Mouse (Mus musculus) hindbrain, embryonic 16.5 days (tissue): ENCODE measurements at regions not wholly inside any gene's neighbourhood (a gene's known extent, or its start where the extent isn't known, plus 50 kb on each side); places are given as distances from the start of the nearest gene placed in this dataset.

Experiments used
- ATAC-seq: fragments of 200-750 bp; cut with Nextera tagmentation; 2 replicates; pipeline ENCODE4 v1.8.0; 2017; ENCODE audit warnings: moderate TSS enrichment, moderate library complexity
- H3K27ac ChIP-seq: fragments of 300-500 bp; sonication (generic); 2 replicates; pipeline ENCODE4 v1.5.1; 2014; ENCODE audit warnings: low read depth, mild to moderate bottlenecking, control low read depth, low read length, moderate library complexity
- H3K27me3 ChIP-seq: fragments of 300-500 bp; sonication (generic); replicated peaks from 2 replicates; pipeline ENCODE4 v1.6.1; 2014; ENCODE audit warnings: low read length; ENCODE audit not compliant: control insufficient read depth, insufficient read depth
- H3K36me3 ChIP-seq: fragments of 300-500 bp; sonication (generic); 2 replicates; pipeline ENCODE4 v1.6.1; 2014; ENCODE audit warnings: mild to moderate bottlenecking, low read length, moderate library complexity, mixed read lengths; ENCODE audit not compliant: control insufficient read depth, insufficient read depth
- H3K4me1 ChIP-seq: fragments of 300-500 bp; sonication (generic); 2 replicates; pipeline ENCODE4 v1.6.1; 2014; ENCODE audit warnings: low read depth, low read length; ENCODE audit not compliant: control insufficient read depth, insufficient read depth
- H3K4me2 ChIP-seq: fragments of 300-500 bp; sonication (generic); 2 replicates; pipeline ENCODE4 v1.6.1; 2014; ENCODE audit warnings: mild to moderate bottlenecking, low read length, control low read depth, moderate library complexity
- H3K4me3 ChIP-seq: fragments of 300-500 bp; sonication (generic); 2 replicates; pipeline ENCODE4 v1.5.1; 2014; ENCODE audit warnings: mild to moderate bottlenecking, low read length, control low read depth, moderate library complexity
- H3K9ac ChIP-seq: fragments of 300-500 bp; sonication (generic); 2 replicates; pipeline ENCODE4 v1.6.1; 2014; ENCODE audit warnings: low read depth, mild to moderate bottlenecking, control low read depth, low read length, moderate library complexity
- H3K9me3 ChIP-seq: fragments of 300-500 bp; sonication (generic); 2 replicates; pipeline ENCODE4 v1.6.1; 2014; ENCODE audit warnings: mild to moderate bottlenecking, low read length, moderate library complexity; ENCODE audit not compliant: control insufficient read depth
- WGBS: fragments of 180-500 bp; shearing (Covaris S2); extraction: QIAGEN DNeasy Blood & Tissue Kit; methylation state at CpG from one replicate; pipeline ENCODE4 v1.1.7; 2014; 5-methylcytosine and 5-hydroxymethylcytosine counted together

DNA sequence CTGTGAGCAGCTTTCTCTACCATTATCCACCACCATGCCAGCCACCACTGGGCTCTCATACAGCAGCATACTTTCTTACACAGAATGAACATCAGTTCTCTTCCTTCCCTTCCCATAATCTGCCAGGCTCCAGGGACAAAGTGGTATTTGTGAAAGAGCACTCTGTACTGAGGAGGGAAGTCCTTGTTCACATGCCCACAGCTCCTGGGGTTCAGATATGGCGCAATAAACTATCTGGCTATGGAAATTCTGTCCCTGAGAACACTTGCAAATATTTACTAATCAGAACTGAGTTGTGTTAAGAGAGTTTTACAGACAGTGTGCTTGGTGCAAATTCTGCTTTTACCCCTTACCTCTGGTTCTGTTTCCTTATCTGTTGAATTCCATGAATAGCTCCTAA, 74.2 kb upstream of the Ralgapa2 start:
- Histone ChIP-seq H3K27ac (no peak overlapping the region), H3K36me3 (no peaks in the 10 kb centered on the region), H3K4me1 (no peaks in the 10 kb centered on the region), H3K9ac (no peak overlapping the region), H3K9me3 (no peaks in the 10 kb centered on the region), H3K4me2 (no peak overlapping the region), H3K27me3 (no peaks in the 10 kb centered on the region), H3K4me3 (no peak overlapping the region)
- ATAC-seq: no peak
- 91% methylated on average over 1 of the region's 1 CpGs for WGBS

GRCm38 (mm10) chr2:146586981-146587380, 74.8 kb upstream of the Ralgapa2 start:
- no peak overlapping the region for H3K9ac ChIP-seq
- H3K9me3 ChIP-seq: no peaks in the 10 kb centered on the region
- no peak for ATAC-seq
- no peaks in the 10 kb centered on the region for H3K4me1 ChIP-seq
- H3K27ac ChIP-seq: no peak overlapping the region
- 64% methylated on average over 3 of the region's 3 CpGs for WGBS
- no peak overlapping the region for H3K4me2 ChIP-seq
- no peaks in the 10 kb centered on the region for H3K36me3 ChIP-seq
- H3K4me3 ChIP-seq: no peak overlapping the region
- no peaks in the 10 kb centered on the region for H3K27me3 ChIP-seq

- no peak overlapping the region for H3K4me3 ChIP-seq
Observed at GRCm38 (mm10) chr2:146589860-146590259, 77.7 kb upstream of the Ralgapa2 start.

GRCm38 (mm10) chr2:146593291-146593690, 81.1 kb upstream of the Ralgapa2 start:
- ATAC-seq: no peak
- Histone ChIP-seq H3K4me3 (no peak overlapping the region), H3K4me2 (no peak overlapping the region), H3K9ac (no peak overlapping the region), H3K27ac (no peak overlapping the region), H3K9me3 (no peaks in the 10 kb centered on the region), H3K27me3 (no peaks in the 10 kb centered on the region), H3K4me1 (no peaks in the 10 kb centered on the region), H3K36me3 (no peaks in the 10 kb centered on the region)
- WGBS: 94% methylated on average over 2 of the region's 2 CpGs

More at GRCm38 (mm10) chr2:146589860-146590259, 77.7 kb upstream of the Ralgapa2 start:
- no peak overlapping the region for H3K4me2 ChIP-seq
- no peak overlapping the region for H3K9ac ChIP-seq
- ATAC-seq: no peak
- 81% methylated on average over 3 of the region's 3 CpGs for WGBS
- no peaks in the 10 kb centered on the region for H3K36me3 ChIP-seq
- no peaks in the 10 kb centered on the region for H3K4me1 ChIP-seq
- no peak overlapping the region for H3K27ac ChIP-seq
- no peaks in the 10 kb centered on the region for H3K27me3 ChIP-seq
- no peaks in the 10 kb centered on the region for H3K9me3 ChIP-seq

DNA sequence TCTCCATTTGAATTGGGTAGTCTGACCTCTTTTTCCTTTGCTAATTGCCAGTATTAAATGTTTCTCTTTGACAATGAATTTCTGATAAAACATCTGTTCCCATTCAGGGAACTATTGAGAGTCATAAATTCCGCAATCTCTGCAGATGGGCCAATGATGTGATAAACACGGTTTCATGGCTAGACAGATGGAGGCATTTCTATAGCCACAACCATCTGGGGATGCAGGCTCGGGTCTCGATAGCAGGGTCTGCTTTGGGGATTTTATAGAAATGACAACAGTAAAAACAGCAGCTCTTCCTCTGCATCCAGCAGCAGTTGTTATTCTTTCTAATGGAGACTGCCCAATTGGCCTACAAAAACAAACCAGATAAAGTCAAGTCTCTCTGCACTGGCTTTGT, 82.1 kb upstream of the Ralgapa2 start:
- no peak for ATAC-seq
- WGBS: 50% methylated on average over 4 of the region's 4 CpGs
- Histone ChIP-seq H3K9ac (no peak overlapping the region), H3K4me2 (no peak overlapping the region), H3K4me1 (no peaks in the 10 kb centered on the region), H3K27me3 (no peaks in the 10 kb centered on the region), H3K27ac (no peak overlapping the region), H3K9me3 (no peaks in the 10 kb centered on the region), H3K4me3 (no peak overlapping the region), H3K36me3 (no peaks in the 10 kb centered on the region)

DNA sequence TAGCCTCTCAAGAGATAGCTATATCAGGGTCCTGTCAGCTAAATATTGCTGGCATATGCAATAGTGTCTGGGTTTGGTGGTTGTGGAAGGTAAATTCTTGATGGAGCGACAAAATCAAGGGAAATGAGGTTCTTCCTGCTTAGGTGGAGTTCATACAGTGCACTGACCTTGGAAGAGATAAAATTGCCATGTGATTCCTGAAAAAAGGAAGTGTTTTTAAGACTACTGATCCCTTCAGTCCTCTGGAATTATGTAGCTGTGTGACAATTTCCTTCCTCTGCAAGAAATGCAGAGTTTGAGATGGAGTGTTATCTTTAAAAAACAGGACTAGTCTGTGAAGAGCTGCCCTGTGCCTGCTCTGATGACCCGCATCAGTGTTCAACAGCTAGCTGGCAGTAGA, 83.5 kb upstream of the Ralgapa2 start:
- ATAC-seq: no peak
- Histone ChIP-seq H3K9ac (no peak overlapping the region), H3K9me3 (no peaks in the 10 kb centered on the region), H3K27me3 (no peaks in the 10 kb centered on the region), H3K27ac (no peak overlapping the region), H3K4me3 (no peak overlapping the region), H3K4me1 (no peaks in the 10 kb centered on the region), H3K4me2 (no peak overlapping the region), H3K36me3 (no peaks in the 10 kb centered on the region)
- WGBS: 93% methylated on average over 2 of the region's 2 CpGs

GRCm38 (mm10) chr2:146606170-146606569, 94.0 kb upstream of the Ralgapa2 start:
- Histone ChIP-seq H3K9ac (no peak overlapping the region), H3K4me2 (no peak overlapping the region)

DNA sequence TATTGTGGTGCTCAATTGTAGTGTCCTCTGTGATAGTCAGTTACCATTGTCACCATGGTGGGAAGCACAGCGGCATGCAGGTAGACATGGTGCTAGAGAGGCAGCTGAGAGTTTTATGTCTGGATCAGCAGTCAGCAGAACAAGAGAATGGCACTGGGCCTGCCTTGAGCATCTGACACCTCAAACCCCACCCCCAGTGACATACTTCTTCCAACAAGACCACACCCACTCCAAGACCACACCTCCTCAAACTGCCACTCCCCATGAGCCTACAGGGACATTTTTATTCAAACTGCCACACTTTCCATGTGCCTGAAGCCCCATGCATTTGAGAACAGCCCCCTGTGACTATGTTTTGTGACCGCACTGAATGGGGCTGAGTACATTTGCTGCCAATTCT, 98.8 kb upstream of the Ralgapa2 start:
- no peak for ATAC-seq
- 93% methylated on average over 2 of the region's 2 CpGs for WGBS

More at GRCm38 (mm10) chr2:146606170-146606569, 94.0 kb upstream of the Ralgapa2 start:
- no peak overlapping the region for H3K4me3 ChIP-seq
- H3K9me3 ChIP-seq: no peaks in the 10 kb centered on the region
- H3K4me1 ChIP-seq: no peaks in the 10 kb centered on the region
- no peak for ATAC-seq
- no peaks in the 10 kb centered on the region for H3K36me3 ChIP-seq
- H3K27ac ChIP-seq: no peak overlapping the region
- no peaks in the 10 kb centered on the region for H3K27me3 ChIP-seq

GRCm38 (mm10) chr2:146611886-146612521, 99.9 kb upstream of the Ralgapa2 start:
- H3K27me3 ChIP-seq: no peaks in the 10 kb centered on the region
- H3K9me3 ChIP-seq: no peaks in the 10 kb centered on the region
- WGBS: 46% methylated on average over 6 of the region's 6 CpGs
- ATAC-seq: peak; percentile 55; the same call in 1 of the 2 replicates
- no peak overlapping the region for H3K27ac ChIP-seq
- H3K9ac ChIP-seq: no peak overlapping the region
- H3K4me2 ChIP-seq: no peak overlapping the region
- H3K4me3 ChIP-seq: no peak overlapping the region
- no peaks in the 10 kb centered on the region; the same call in 1 of the 2 replicates for H3K4me1 ChIP-seq
- H3K36me3 ChIP-seq: no peaks in the 10 kb centered on the region

More for the DNA sequence above, 98.8 kb upstream of the Ralgapa2 start:
- H3K27me3 ChIP-seq: no peaks in the 10 kb centered on the region
- H3K27ac ChIP-seq: no peak overlapping the region
- no peaks in the 10 kb centered on the region for H3K36me3 ChIP-seq
- H3K9me3 ChIP-seq: no peaks in the 10 kb centered on the region
- H3K4me3 ChIP-seq: no peak overlapping the region
- H3K4me1 ChIP-seq: no peaks in the 10 kb centered on the region; the same call in 1 of the 2 replicates
- H3K4me2 ChIP-seq: no peak overlapping the region
- H3K9ac ChIP-seq: no peak overlapping the region
